Mouse (Mus musculus) ovary, adult 18-20 months (tissue): ENCODE results near the gene Mymx.

Source experiments
- DNase-seq: peaks from one replicate; pipeline ENCODE4 v3.0.0; 2022; ENCODE audit warnings: low spot score, mixed read lengths

Gene Mymx

DNA sequence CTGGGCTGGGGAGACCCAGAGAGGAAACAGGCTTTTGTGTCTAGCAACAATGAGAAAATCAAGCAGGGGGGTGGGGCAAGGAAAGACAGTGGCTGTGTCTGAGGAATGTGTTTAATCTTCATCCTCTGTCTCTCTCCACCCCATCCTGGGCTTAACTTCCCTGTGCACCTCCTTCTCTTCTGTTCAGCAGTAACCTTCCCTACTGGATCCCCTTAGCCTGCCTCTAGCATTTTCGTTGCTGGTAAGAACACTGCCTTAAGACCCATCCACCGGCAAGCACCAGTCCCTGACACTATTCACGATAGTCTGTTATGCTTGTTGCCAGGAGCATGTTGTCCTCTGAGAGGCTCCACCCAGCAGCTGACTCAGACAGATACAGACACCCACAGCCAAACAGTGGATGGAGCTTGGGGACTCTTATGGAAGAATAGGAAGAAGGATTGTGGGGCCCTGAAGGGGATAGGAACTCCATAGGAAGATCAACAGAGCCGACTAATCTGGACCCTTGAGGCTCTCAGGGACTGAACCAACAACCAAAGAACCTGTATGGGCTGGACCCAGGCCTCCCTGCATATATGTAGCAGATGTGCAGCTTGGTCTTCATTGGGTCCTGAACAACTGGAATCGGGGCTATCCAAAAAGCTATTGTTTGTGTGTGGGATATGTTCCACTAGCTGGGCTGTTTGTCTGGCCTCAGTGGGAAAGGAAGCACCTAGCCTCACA lies 8.4 kb upstream of the Mymx start:
- no peak for DNase-seq

DNA sequence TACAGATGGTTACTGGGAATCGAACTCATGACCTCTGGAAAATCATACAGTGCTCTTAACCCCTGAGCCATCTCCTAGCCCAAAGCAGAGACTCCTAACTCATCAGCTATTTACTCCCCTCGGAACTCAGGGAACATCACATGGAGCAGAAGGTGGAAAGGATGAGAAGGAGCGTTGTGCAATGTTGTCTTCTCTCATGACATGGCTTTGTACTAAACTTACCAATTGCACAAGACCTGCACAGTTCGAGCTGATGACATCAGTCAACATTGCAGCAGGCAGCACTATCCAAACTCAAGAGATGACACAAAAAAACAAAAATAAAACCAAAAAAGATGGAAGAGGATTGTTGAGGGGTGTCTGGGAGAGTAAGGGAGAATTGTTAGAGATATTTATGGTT lies 6.5 kb upstream of the Mymx start:
- DNase-seq, result no peak

DNA sequence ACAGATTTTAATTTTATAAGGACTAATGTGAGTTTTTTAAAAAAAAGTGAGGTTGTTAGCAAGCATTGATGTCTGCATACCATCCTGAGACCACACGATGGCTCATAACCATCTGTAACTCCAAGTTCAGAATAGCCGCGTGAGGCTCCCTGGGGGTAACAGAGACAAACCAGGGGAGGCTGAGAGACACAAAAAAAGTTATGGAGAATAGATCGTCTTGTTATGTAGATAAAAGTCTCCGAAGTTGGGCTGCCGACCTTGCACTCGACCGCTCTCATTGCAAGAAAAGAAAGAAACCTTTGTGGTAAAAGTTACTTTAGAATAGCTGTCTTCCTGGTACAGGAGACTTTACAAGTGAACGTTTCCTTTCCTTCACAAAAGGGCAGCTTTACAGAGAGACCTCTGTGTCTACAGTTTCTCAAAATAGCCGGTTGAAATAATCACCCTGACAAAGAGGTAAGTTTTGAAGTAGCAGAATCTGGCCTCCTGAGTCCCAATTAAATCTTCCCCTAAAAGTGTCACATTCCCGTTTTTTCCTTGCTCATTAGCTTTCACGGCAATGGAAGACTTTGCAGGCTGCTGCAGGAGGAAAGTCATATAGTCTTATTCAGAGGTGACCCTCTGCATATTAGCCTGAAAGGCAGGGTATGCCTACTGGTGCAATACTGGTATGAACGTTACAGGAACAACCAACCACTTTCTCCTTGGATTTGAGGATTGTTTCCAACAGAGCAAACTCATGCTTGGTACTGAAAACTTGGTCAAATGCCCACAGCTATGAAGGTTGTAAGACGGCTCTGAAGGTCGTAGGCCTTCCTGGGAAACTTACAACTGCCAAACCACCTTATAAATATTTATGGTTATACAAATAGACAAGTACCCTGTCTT lies 5.3 kb upstream of the Mymx start:
- DNase-seq, result no peak

DNA sequence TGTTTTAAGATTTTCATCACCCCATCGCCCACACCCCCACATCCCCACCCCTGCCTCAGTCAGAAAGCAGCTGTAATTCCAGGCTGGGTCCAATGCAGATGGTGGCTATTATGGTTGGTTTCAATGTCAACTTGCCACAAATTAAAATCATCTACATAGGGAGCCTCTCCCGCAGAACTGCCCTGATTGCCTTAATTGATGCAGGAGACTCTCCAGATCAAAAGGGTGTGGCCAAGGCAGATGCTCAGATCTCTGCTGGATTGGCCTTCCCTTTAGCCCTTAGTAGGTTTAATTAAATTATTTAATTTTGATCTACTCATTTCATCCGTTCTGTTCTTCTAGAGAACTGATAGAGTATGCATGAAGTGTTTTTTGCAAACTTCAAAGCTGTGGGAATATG lies 1.1 kb upstream of the Mymx start:
- no peak for DNase-seq

DNA sequence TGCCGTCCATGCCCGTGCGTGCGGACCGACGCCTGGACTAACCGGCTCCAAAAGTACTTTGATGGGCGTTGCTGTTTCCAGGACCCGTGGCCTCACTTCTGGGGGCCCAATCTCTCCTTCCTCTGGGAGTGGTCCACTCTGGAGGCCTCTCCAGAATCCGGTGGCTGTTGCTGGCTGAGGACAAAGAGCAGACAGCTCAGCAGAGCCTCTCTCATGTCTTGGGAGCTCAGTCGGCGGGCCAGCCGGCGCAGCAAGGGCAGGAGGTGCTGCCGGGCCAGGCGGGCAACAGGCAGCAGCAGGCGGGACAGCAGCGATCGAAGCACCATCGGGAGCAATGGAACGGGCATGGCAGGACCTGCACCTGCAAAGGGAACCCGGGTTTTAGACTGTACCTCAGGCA lies 577 bp downstream of the Mymx start:
- no peak for DNase-seq

DNA sequence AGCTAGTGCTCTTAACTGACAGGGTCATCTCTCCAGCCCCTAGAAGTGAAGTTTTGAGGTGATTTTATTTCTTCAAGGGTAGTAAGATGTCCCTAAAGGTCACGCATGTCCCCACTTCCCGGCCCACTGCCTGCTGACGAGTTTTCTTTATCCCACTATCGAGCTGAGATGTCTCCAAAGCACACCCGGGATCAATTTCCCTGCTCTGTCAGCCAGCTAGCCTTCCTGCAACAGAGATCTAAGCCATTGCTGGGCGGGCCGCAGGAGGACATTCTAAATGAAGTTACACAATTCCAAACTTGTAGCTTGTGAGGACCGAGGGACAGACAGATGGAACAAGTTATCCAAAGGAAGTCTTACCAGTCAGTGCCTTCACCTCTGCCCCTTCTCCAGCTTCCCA lies 1.6 kb downstream of the Mymx start:
- no peak for DNase-seq

DNA sequence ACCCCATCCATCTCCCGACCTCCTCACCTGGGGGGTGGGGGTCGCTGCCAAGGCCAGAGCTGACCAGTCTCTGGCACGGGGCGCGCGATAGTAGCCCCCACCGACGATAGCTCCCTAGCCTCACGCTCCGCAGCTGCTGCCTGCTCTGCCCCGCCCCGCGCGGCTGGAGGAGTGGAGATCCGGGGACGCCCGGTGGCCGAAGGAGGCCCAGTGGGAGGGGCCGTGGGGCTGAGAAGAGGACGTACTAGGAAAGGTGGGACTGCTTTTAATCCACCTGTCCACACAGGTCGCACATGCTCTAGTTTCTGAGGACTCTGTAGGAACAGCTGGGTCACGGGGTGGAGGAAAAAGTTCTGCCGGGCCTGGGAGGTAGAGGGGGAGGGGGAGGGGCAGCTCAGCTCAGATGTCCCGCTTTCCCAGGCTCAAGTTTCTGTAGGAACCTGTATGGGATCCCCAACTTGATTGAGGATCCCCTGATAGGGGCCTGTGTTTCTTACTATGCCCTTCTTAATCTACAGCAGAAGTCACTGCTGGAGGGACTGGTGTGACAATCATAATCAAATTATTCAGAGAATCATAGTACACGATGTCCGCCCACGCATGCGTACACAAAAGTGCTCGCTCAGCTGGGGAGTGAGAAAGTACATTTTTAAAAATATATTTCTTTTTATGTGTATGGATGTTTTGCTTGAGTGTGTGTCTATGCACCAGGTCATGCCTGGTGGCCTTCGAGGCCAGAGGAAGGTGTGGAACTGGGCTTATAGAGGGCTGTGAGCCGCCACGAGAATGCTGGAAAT lies 2.3 kb downstream of the Mymx start, which contains the start of gene Slc29a1:
Slc29a1 (minus strand) TSS at position 161 of the 797 bp plus-strand sequence.
- no peak for DNase-seq

DNA sequence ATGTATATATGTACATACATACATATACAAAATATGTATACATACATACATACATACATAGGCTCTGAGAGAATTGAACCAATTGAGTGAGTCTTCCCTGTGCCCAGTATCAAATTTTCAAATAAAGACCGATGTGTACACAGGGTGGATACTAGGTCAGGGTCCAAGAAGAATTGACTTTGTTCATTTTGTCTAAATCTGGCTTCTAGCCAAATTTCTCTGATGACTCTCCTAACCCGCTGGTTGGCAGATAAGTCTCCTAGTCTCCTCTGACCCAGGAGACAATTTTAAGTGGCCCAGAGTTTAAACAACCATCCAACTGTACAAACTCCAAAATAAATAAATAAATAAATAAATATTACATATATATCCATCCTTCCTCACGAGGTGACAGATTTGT lies 3.0 kb downstream of the Mymx start:
- no peak for DNase-seq

DNA sequence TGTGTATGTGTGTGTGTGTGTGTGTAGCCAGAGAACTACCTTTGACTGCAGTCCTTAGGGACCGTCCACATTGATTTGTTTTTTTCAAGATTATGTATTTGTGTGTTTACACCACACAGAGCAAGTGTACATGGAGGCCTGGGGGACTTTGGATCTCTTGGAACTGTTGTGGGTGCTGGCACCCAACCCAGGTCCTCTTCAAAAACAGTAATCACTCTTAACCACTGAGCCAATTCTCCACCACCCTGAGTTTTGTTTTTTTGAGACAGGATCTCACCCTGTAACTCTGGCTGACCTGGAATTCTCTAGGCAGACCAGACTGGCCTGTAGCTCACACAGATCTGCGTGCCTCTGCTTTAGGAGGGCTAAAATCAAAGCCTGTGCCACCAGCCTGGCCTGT lies 3.5 kb downstream of the Mymx start:
- no peak for DNase-seq

DNA sequence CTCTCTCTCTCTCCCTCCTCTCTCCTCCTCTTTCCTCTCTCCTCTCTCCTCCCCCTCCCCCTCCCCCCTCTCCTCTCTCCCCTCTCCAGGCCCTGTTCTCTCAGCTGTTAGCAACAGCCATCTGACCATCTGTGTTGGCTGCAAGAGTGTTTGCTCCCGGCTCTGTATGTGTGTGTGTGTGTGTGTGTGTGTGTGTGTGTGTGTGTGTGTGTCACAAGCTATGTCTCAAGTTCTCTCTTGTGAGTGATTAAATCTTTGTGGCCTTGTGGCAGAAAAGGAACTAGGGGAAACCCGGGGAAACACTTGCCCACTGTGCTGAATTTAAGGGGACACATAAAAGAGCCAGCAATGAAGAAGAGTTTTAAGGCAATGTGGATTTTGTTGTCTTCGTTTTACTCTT lies 4.1 kb downstream of the Mymx start:
- DNase-seq, result no peak

DNA sequence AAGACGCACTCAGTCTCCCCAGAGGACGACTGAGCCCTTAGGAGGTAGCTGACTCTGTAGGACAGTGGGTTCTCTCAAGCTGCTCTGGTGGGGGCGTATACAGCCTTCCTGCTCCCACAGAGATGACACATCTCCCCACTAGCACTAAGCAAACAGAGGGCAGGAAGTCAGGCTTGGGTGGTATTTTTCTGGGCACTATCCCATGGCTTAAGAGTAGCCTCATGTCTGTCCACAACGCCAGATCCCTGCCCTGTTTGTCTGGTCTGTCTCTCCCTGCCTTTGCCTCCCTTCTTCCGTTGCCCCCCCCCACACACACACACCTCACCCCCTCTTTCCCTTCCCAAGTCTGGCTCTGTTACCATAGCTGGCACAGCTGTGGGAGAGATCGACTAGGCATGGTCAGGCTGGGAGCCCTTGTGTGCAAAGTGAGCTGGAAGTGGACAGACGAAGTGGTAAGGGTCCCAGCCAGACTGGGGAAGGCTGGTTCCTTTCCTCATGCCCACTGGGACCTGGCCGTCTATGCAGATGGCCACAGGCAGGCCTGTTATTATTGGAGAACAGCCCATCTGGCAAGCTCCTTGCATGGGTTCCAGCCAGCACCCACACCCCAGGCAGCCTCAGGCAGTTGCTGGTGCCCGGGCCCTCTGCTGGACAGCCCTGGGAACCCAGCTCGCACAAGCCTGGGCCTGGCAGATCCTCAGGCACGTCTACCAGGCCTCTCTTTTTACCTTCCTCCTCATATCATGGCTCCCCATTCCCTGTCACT lies 5.1 kb downstream of the Mymx start:
- DNase-seq, result peak; percentile 80

DNA sequence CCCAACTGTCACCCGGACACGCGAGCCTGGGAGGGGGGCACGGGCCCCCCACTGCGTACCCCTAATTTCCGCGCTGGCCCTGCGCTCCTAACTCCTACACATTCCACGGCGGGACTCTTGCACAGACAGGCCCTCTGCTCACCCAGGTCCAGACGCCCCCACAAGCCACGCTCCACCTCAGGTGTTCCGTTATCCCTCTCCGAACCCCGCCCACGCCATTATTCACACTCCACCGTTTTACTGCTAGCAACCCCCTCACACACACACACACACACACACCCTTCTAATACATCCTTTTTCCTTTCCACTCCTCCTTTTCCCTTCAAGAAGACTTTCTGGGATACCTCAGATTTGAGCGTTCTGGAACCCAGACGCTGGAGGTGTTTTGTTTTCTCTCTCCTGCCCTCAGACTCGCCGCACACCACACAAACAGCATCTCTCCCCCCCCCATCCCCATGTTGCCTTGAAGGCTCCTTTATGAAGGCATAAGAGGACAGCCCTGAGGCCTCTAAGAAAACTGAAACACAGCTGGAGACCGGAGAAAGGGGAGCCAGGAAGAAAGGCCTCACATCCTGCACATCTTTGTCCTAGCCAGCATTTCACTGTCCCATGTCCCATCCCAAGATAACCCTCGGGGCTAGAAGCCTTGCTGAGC lies 6.0 kb downstream of the Mymx start:
- DNase-seq, result no peak

DNA sequence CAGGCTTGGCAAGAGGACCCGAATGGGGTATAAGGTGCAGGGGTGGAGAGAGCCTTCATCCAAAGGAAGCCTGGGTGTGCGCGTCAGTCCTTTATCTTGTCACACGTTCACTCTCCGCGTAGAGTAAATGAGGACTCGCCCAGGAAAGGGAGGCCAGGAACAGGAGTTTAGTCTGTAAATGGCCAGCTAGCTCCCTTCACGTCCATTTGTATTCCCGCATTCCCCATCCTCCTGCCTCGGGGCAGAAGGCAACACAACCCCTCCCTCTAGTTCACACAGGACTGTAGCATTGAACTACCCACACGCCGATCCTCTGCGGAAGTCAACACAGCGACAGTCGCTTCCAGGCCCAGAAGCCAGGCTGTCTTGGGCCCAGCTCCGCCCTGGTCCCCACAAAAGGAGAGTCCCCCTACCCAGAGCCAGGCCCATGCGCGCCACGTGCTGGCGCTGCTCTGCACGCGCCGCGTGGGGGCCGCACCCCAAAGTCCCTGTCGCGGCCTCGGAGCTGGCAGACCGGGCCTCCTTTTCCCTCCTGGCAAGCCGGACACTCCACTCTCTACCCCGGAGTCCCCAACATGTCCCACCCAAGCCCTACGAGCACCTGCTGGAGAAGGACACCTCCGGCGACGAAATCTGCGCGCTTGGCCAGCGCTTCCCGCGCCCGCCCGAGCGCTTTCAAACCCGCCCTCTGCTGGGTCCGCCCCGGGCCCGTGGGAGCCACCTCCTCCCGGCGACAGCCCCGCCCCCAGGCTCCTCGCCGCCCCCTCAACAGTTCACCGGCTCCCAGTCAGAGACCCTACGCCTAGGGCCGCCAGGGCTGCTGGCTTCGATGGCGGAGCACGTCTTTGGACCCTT lies 6.8 kb downstream of the Mymx start:
- DNase-seq, result peak; percentile 67

DNA sequence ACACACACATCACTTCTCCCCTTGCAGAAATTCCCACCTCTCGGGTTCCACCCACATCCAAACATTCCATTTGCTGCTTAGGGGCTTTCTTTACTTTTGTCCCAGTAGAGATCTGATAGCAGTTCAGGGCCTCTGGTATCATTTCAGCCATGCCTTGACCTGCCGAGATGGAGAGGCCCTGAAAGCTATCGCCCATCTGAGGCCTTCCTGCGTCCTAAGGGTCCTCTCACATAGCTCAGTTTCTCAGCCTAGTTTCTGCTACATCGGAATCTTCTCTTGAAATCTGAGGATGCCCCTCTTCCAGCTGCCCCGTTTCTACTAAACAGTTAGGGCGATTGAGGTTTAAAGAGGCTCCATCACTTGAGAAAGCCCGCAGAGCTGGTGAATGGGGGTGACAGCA lies 7.7 kb downstream of the Mymx start:
- DNase-seq, result no peak

DNA sequence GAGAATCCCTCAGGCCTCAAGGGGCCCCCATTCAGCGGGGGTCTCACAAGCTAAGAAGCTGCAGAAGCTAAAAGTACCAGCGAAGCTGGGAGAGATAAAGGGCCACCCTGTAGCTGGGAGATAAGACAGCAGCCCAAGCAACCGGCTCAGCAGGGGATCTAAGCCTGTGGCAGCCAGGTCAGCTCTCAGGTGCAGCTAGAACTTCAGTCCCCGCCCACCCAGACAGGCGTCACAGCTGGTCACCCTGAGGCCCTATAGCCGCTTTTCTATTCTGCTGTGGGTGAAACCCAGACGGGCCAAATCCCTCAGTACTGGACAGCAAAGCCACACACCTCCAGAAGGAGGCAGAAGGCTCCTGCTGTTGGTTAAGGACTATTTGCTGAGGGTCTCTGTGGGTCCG lies 8.4 kb downstream of the Mymx start:
- DNase-seq, result no peak

DNA sequence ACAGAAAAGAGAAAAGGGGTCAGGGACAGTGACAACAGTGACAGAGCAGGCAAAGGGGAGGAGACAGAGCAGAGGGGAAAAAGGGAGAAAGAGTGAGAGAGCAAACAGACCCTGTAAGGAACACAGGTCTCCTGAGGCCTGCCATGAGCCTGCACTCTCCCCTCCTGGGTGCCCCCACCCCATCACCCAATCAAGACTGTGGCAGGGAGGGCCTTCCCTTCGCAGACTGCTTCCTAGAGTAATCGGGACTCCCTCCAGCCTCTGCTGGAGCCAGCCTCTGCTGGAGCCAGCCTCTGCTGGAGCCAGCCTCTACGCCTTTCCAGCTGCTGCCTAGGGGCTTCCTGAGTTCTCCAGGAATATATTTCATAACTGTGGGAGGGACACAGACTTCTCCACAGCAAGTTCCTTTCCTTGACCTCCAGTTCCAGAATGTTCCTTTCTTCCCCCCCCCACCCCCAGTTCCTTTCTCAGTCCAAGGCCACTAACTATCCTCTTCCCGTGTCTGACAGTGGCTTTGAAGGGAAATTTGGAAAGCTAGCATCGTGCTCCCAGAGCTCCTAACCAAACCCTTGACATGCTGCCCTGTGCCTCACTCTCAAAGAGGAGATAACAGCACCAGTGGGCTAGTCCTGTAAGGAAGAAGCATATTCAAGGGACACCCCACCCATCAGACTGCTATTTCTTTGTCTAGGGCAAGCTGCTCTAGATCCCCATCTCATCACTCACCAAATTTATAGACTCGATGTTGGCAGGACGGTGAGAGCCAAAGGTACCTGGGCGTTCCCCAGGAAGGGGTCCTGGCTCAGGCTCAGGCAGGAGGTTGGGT lies 9.1 kb downstream of the Mymx start:
- DNase-seq, result no peak

DNA sequence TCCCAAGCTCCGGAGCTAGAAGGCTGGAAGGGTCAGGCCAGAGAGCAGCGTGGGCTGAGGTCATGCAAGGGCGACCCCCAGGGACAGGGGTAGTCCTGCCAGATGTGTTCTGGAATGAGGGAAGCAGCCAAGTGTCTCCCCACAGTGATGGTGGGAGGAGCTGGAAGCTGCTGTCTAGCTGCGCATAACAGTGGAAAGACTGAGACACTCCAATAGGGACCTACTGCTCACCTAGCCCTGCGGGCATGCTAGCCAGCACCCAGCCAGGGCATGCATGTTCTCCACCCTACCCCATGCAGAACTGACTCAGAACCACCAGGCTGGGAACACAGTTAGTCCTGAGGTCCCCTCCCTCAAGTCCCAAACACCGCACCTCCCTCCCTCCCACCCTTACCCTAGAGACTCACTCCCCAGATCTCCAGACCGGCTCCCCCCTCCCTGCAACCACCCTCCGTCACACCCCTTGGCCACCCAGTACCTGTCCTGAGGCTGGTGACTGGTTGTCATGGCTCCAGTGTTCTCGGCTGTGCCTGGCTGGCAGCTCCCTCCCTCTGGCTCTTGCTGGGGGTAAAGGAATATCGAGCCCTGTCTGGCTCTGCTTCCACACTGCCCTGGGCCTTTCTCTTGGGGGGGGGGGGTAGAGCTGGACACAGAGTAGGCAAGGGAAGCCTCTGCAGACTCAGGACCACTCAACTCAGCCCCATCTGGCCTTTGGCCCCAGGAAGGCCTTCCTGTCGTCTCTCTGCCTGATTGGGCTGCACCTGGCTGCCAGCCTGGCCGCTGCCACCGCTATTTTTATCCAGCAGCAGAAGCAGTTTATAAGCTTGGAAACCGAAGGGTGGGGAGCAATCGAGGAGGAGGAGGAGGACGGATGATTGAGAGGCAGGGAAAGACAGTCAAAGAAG lies 9.9 kb downstream of the Mymx start:
- DNase-seq, result no peak

DNA sequence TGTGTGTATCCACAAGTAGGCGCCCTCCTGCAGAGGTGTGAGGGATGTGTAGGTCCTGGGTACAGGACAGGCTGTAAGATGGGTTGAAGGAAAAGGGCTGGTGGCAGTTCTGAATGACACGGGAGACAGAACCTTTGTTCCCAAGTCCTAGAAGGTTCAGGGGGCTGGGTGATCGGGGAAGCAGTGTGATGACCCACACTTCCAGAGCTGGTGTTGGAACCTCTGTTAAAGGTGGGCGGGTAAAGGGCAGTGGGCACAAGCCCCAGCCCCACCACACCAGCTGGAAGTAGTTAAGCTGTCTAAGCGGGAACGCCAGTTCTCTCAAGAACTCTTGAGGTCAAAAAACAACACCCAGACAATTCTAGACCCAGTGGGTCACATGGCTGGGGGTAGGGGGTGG lies 11.5 kb downstream of the Mymx start:
- no peak for DNase-seq
